Mouse (Mus musculus): ENCODE measurements at regions not wholly inside any gene's neighbourhood (a gene's known extent, or its start where the extent isn't known, plus 50 kb on each side); places are given as distances from the start of the nearest gene placed in this dataset.

GRCm38 (mm10) chr2:159361371-159361770 is 566.8 kb downstream of the Dhx35 start:
- DNase-seq (ENCODE audit: low spot score) = no peak

GRCm38 (mm10) chr2:159392865-159393264 is 598.3 kb downstream of the Dhx35 start:
- no peak for DNase-seq (ENCODE audit: low spot score)

GRCm38 (mm10) chr2:159401421-159402100 is 607.0 kb downstream of the Dhx35 start:
- DNase-seq (ENCODE audit: low spot score) = no peak

- DNase-seq (ENCODE audit: low spot score) = no peak
These were observed 610.3 kb downstream of the Dhx35 start for GRCm38 (mm10) chr2:159404940-159405339.

- no peak for DNase-seq (ENCODE audit: low spot score)
These were observed 620.0 kb downstream of the Dhx35 start for GRCm38 (mm10) chr2:159414599-159414998.

GRCm38 (mm10) chr2:159418371-159418940 is 623.8 kb downstream of the Dhx35 start:
- DNase-seq (ENCODE audit: low spot score) = no peak

- DNase-seq (ENCODE audit: low spot score) = no peak
These were observed 627.8 kb downstream of the Dhx35 start for GRCm38 (mm10) chr2:159422281-159422937.

GRCm38 (mm10) chr2:159428201-159428600 is 633.6 kb downstream of the Dhx35 start:
- no peak for DNase-seq (ENCODE audit: low spot score)

- no peak for DNase-seq (ENCODE audit: low spot score)
These were observed 636.1 kb downstream of the Dhx35 start for GRCm38 (mm10) chr2:159430577-159431329.

GRCm38 (mm10) chr2:159438961-159439360 is 644.4 kb downstream of the Dhx35 start:
- no peak for DNase-seq (ENCODE audit: low spot score)

GRCm38 (mm10) chr2:159443581-159443980 is 649.0 kb downstream of the Dhx35 start:
- peak; percentile 8 for DNase-seq (ENCODE audit: low spot score)

GRCm38 (mm10) chr2:159446434-159446833 is 651.8 kb downstream of the Dhx35 start:
- DNase-seq (ENCODE audit: low spot score) = no peak

- DNase-seq (ENCODE audit: low spot score) = no peak
These were observed 652.3 kb downstream of the Dhx35 start for GRCm38 (mm10) chr2:159446886-159447285.

GRCm38 (mm10) chr2:159448976-159449375 is 654.4 kb downstream of the Dhx35 start:
- no peak for DNase-seq (ENCODE audit: low spot score)

- DNase-seq (ENCODE audit: low spot score) = no peak
These were observed 656.8 kb downstream of the Dhx35 start for GRCm38 (mm10) chr2:159451439-159451838.

- no peak for DNase-seq (ENCODE audit: low spot score)
These were observed 686.9 kb downstream of the Dhx35 start for GRCm38 (mm10) chr2:159481399-159482080.

- DNase-seq (ENCODE audit: low spot score) = no peak
These were observed 696.5 kb downstream of the Dhx35 start for GRCm38 (mm10) chr2:159491090-159491489.

- no peak for DNase-seq (ENCODE audit: low spot score)
These were observed 704.1 kb downstream of the Dhx35 start for GRCm38 (mm10) chr2:159498691-159499090.

GRCm38 (mm10) chr2:159501039-159501438 is 706.4 kb downstream of the Dhx35 start:
- no peak for DNase-seq (ENCODE audit: low spot score)

GRCm38 (mm10) chr2:159519066-159519465 is 724.5 kb downstream of the Dhx35 start:
- no peak for DNase-seq (ENCODE audit: low spot score)

- DNase-seq (ENCODE audit: low spot score) = no peak
These were observed 729.1 kb downstream of the Dhx35 start for GRCm38 (mm10) chr2:159523739-159524138.

GRCm38 (mm10) chr2:159534951-159535350 is 740.3 kb downstream of the Dhx35 start:
- DNase-seq (ENCODE audit: low spot score) = no peak

All from layer of hippocampus, adult 9-10 months (tissue).